Mouse (Mus musculus): Measurements from ENCODE around the gene Bcl6b. TPM values are rescaled to one million over a fixed set of nuclear protein-coding genes. Genes with fewer than 3 reads are reported as not detected.

The Bcl6b gene
- 0.12 TPM in 1 of 2 replicates, not detected in the other for total RNA-seq (2017)

- no peak for ATAC-seq (ENCODE audit: extremely low read depth, insufficient number of reproducible peaks, low FRiP score, poor library complexity, severe bottlenecking)
These were observed at the start of gene Bcl6b for GRCm38 (mm10) chr11:70229260-70230010. Gene Bcl6b (minus strand): TSS chr11:70229798.

- no peak for ATAC-seq (ENCODE audit: extremely low read depth, insufficient number of reproducible peaks, low FRiP score, poor library complexity, severe bottlenecking)
These were observed 49.4 kb upstream of the Bcl6b start for GRCm38 (mm10) chr11:70278961-70279360.

- no peak for ATAC-seq (ENCODE audit: extremely low read depth, insufficient number of reproducible peaks, low FRiP score, poor library complexity, severe bottlenecking)
These were observed 42.0 kb upstream of the Bcl6b start for GRCm38 (mm10) chr11:70271641-70272040.

GRCm38 (mm10) chr11:70266405-70266804 lies 36.8 kb upstream of the Bcl6b start:
- ATAC-seq (ENCODE audit: extremely low read depth, insufficient number of reproducible peaks, low FRiP score, poor library complexity, severe bottlenecking): no peak

- ATAC-seq (ENCODE audit: extremely low read depth, insufficient number of reproducible peaks, low FRiP score, poor library complexity, severe bottlenecking): no peak
These were observed 36.2 kb upstream of the Bcl6b start for GRCm38 (mm10) chr11:70265819-70266218.

- ATAC-seq (ENCODE audit: extremely low read depth, insufficient number of reproducible peaks, low FRiP score, poor library complexity, severe bottlenecking): no peak
These were observed 35.7 kb upstream of the Bcl6b start for GRCm38 (mm10) chr11:70265252-70265651.

- ATAC-seq (ENCODE audit: extremely low read depth, insufficient number of reproducible peaks, low FRiP score, poor library complexity, severe bottlenecking): no peak
These were observed 29.4 kb upstream of the Bcl6b start for GRCm38 (mm10) chr11:70259035-70259434.

GRCm38 (mm10) chr11:70254931-70255531 lies 25.4 kb upstream of the Bcl6b start, which contains the start of gene Alox12:
Gene Alox12 (minus strand): TSS chr11:70255353.
- ATAC-seq (ENCODE audit: extremely low read depth, insufficient number of reproducible peaks, low FRiP score, poor library complexity, severe bottlenecking): 0 out of 2 replicates have a peak, but pooled peaks have one; percentile 6

GRCm38 (mm10) chr11:70254337-70254736 lies 24.7 kb upstream of the Bcl6b start:
- no peak for ATAC-seq (ENCODE audit: extremely low read depth, insufficient number of reproducible peaks, low FRiP score, poor library complexity, severe bottlenecking)

GRCm38 (mm10) chr11:70251853-70252252 lies 22.3 kb upstream of the Bcl6b start:
- no peak for ATAC-seq (ENCODE audit: extremely low read depth, insufficient number of reproducible peaks, low FRiP score, poor library complexity, severe bottlenecking)

- no peak for ATAC-seq (ENCODE audit: extremely low read depth, insufficient number of reproducible peaks, low FRiP score, poor library complexity, severe bottlenecking)
These were observed 20.6 kb upstream of the Bcl6b start for GRCm38 (mm10) chr11:70250150-70250549.

GRCm38 (mm10) chr11:70247136-70247845 lies 17.7 kb upstream of the Bcl6b start:
- ATAC-seq (ENCODE audit: extremely low read depth, insufficient number of reproducible peaks, low FRiP score, poor library complexity, severe bottlenecking): peak; percentile 64; the same call in 1 of the 2 replicates

- no peak for ATAC-seq (ENCODE audit: extremely low read depth, insufficient number of reproducible peaks, low FRiP score, poor library complexity, severe bottlenecking)
These were observed 13.0 kb upstream of the Bcl6b start for GRCm38 (mm10) chr11:70242591-70242990.

- ATAC-seq (ENCODE audit: extremely low read depth, insufficient number of reproducible peaks, low FRiP score, poor library complexity, severe bottlenecking): peak; percentile 42
These were observed 10.1 kb upstream of the Bcl6b start, which contains the start of the genes Gm21988 and Rnasek for GRCm38 (mm10) chr11:70239541-70240279. Gene Gm21988 (minus strand): TSS chr11:70239830. Gene Rnasek (minus strand): TSS chr11:70239842.

GRCm38 (mm10) chr11:70238591-70239440 lies 9.2 kb upstream of the Bcl6b start:
- ATAC-seq (ENCODE audit: extremely low read depth, insufficient number of reproducible peaks, low FRiP score, poor library complexity, severe bottlenecking): no peak

GRCm38 (mm10) chr11:70237457-70238167 lies 8.0 kb upstream of the Bcl6b start, which contains the start of gene 0610010K14Rik:
Gene 0610010K14Rik (minus strand): TSS chr11:70237914.
- ATAC-seq (ENCODE audit: extremely low read depth, insufficient number of reproducible peaks, low FRiP score, poor library complexity, severe bottlenecking): peak; percentile 87

- ATAC-seq (ENCODE audit: extremely low read depth, insufficient number of reproducible peaks, low FRiP score, poor library complexity, severe bottlenecking): no peak
These were observed 7.1 kb upstream of the Bcl6b start for GRCm38 (mm10) chr11:70236717-70237116.
